ENCODE assay signal across 9 mouse cellular contexts in genomic region chr9:49758436-49758835, GRCm38 (mm10). TPM values are rescaled to one million over a fixed set of nuclear protein-coding genes. Genes with fewer than 3 reads are reported as not detected.
DNase-seq lines count a peak whose midpoint lies in the region; ATAC-seq and TF ChIP-seq lines count a peak whose summit lies in the region.
"Had no signal": no experiment of that assay in that cellular context is flagged by ENCODE, and none has a peak within 500 bp of the region (broad histone marks: within the 10 kb centered on the region; RNA-seq: fewer than 3 reads in every experiment).

No protein-coding gene starts in this region.

- TF ChIP-seq CTCF in left cerebral cortex, adult 2 months (IDR thresholded peaks at IDR 0.05) = no peak

- no peaks in the 10 kb centered on the region for H3K36me3 ChIP-seq in heart, embryonic 15.5 days
- no peaks in the 10 kb centered on the region for H3K36me3 ChIP-seq in heart, embryonic 10.5 days
- no peaks in the 10 kb centered on the region for H3K36me3 ChIP-seq in neural tube, embryonic 12.5 days
- no peaks in the 10 kb centered on the region for H3K36me3 ChIP-seq in intestine, embryonic 15.5 days
- H3K36me3 ChIP-seq: embryonic facial prominence, embryonic 12.5 days had no signal

- H3K4me1 ChIP-seq in heart, embryonic 15.5 days (replicated peaks) = peaks cover 41% of the 10 kb centered on the region
- H3K4me1 ChIP-seq in heart, embryonic 10.5 days = peaks cover 9% of the 10 kb centered on the region; the same call in 1 of the 2 replicates
- peaks cover 42% of the 10 kb centered on the region for H3K4me1 ChIP-seq in neural tube, embryonic 12.5 days
- 0 out of 2 replicates have a peak, but pooled peaks cover 3% of the 10 kb centered on the region for H3K4me1 ChIP-seq in intestine, embryonic 15.5 days (replicated peaks)

- intact Hi-C loops in left cerebral cortex, adult 2 months (cut with DNase I) = loop anchor here (5.0 kb wide), 1 partner anchor 39 kb away; the partner anchor contains the start of gene Ncam1

- no peaks in the 10 kb centered on the region for H3K9me3 ChIP-seq in heart, embryonic 15.5 days (replicated peaks)
- no peaks in the 10 kb centered on the region for H3K9me3 ChIP-seq in heart, embryonic 10.5 days
- no peaks in the 10 kb centered on the region for H3K9me3 ChIP-seq in neural tube, embryonic 12.5 days
- H3K9me3 ChIP-seq in intestine, embryonic 15.5 days = no peaks in the 10 kb centered on the region
- H3K9me3 ChIP-seq: embryonic facial prominence, embryonic 12.5 days had no signal

- ATAC-seq in heart, embryonic 15.5 days (replicated peaks; ENCODE audit: insufficient number of reproducible peaks, insufficient read depth, low FRiP score, low read depth) = no peak; the same call in 1 of the 2 replicates
- ATAC-seq in neural tube, embryonic 12.5 days (ENCODE audit: low FRiP score, low read depth) = 0 out of 2 replicates have a peak, but pooled peaks have one; percentile 37
- no peak for ATAC-seq in intestine, embryonic 15.5 days

- H3K4me3 ChIP-seq in heart, embryonic 15.5 days = no peak overlapping the region
- no peak overlapping the region for H3K4me3 ChIP-seq in heart, embryonic 10.5 days
- H3K4me3 ChIP-seq in left cerebral cortex, adult 2 months = no peak overlapping the region
- no peak overlapping the region for H3K4me3 ChIP-seq in neural tube, embryonic 12.5 days
- no peak overlapping the region for H3K4me3 ChIP-seq in intestine, embryonic 15.5 days (replicated peaks)
- H3K4me3 ChIP-seq: embryonic facial prominence, embryonic 12.5 days had no signal

- H3K9ac ChIP-seq in heart, embryonic 15.5 days = no peak overlapping the region
- H3K9ac ChIP-seq in neural tube, embryonic 12.5 days = no peak overlapping the region
- no peak overlapping the region for H3K9ac ChIP-seq in intestine, embryonic 15.5 days
- H3K9ac ChIP-seq: embryonic facial prominence, embryonic 12.5 days had no signal

- 42% methylated on average over 2 of the region's 2 CpGs for WGBS in heart, embryonic 15.5 days
- WGBS in heart, embryonic 10.5 days = 73% methylated on average over 2 of the region's 2 CpGs
- 52% methylated on average over 2 of the region's 2 CpGs for WGBS in neural tube, embryonic 12.5 days
- WGBS in intestine, embryonic 15.5 days = 71% methylated on average over 2 of the region's 2 CpGs

- H3K27me3 ChIP-seq in heart, embryonic 15.5 days = no peaks in the 10 kb centered on the region
- H3K27me3 ChIP-seq in heart, embryonic 10.5 days (ENCODE audit: insufficient read depth, poor library complexity, severe bottlenecking) = no peaks in the 10 kb centered on the region
- H3K27me3 ChIP-seq in neural tube, embryonic 12.5 days (replicated peaks) = no peaks in the 10 kb centered on the region
- H3K27me3 ChIP-seq in intestine, embryonic 15.5 days (replicated peaks) = no peaks in the 10 kb centered on the region
- H3K27me3 ChIP-seq: embryonic facial prominence, embryonic 12.5 days had no signal

- DNase-seq in heart, embryonic 10.5 days (ENCODE audit: low spot score) = no peak
- peak; percentile 91 for DNase-seq in 3T3-L1 (ENCODE audit: low read depth, low spot score)
- peak; percentile 78 for DNase-seq in cerebellum, adult 11-12 months
- DNase-seq in left cerebral cortex, adult 2 months (ENCODE audit: extremely low spot score in 1 of 2, low spot score in 2 of 2) = peak in 1 of 2 experiments; percentile 40
- no peak for DNase-seq in gastrocnemius, postnatal 4 days (ENCODE audit: low spot score in 2 of 2)

- H3K27ac ChIP-seq in heart, embryonic 15.5 days = peak overlapping the region; percentile 60
- no peak overlapping the region for H3K27ac ChIP-seq in heart, embryonic 10.5 days
- peak overlapping the region; percentile 32; the same call in 1 of the 2 replicates for H3K27ac ChIP-seq in left cerebral cortex, adult 2 months
- no peak overlapping the region for H3K27ac ChIP-seq in neural tube, embryonic 12.5 days
- H3K27ac ChIP-seq in intestine, embryonic 15.5 days = no peak overlapping the region
- H3K27ac ChIP-seq: embryonic facial prominence, embryonic 12.5 days had no signal

- H3K4me2 ChIP-seq in heart, embryonic 15.5 days = no peak overlapping the region
- H3K4me2 ChIP-seq in neural tube, embryonic 12.5 days (replicated peaks) = no peak overlapping the region; the same call in 1 of the 2 replicates
- H3K4me2 ChIP-seq in intestine, embryonic 15.5 days (replicated peaks) = no peak overlapping the region
- H3K4me2 ChIP-seq: embryonic facial prominence, embryonic 12.5 days had no signal

RNA-seq across cellular contexts. Expression of gene Ncam1, which starts 40.3 kb away (rescaled TPM):
- 122 and 124 TPM in 2 replicates for polyA plus RNA-seq in heart, embryonic 15.5 days (2015; fragmentation: Nextera tagmentation; extraction: Ambion mirVana)
- 29.8 and 30.0 TPM in 2 replicates for polyA plus RNA-seq in heart, embryonic 10.5 days (2016; fragmentation: Nextera tagmentation; extraction: Ambion mirVana)
- 100 to 1,000 TPM; 270 to 291 TPM for total RNA-seq in left cerebral cortex, adult 2 months (2021)
- polyA plus RNA-seq in neural tube, embryonic 12.5 days (2016; fragmentation: Nextera tagmentation; extraction: Ambion mirVana) = 271 and 278 TPM in 2 replicates
- 100 to 1,000 TPM; 180 to 193 TPM for total RNA-seq in gastrocnemius, postnatal 4 days (2021)
- 76.2 and 77.5 TPM in 2 replicates for polyA plus RNA-seq in intestine, embryonic 15.5 days (2015; fragmentation: Nextera tagmentation; extraction: Ambion mirVana)

Comparison
In these comparisons a context has a peak if more than half of its experiments do, and no peak if none do; other contexts are left out.
1. H3K27ac ChIP-seq: peak in heart, embryonic 15.5 days (single experiment) and left cerebral cortex, adult 2 months (single experiment); none in heart, embryonic 10.5 days (single experiment), neural tube, embryonic 12.5 days (single experiment) and intestine, embryonic 15.5 days (single experiment).
2. DNase-seq: peak in 3T3-L1 (single experiment) and cerebellum, adult 11-12 months (single experiment); none in heart, embryonic 10.5 days (single experiment) and gastrocnemius, postnatal 4 days (0 of 2).